Mouse (Mus musculus) MEL (cell line): ENCODE data around the gene Tdp1. TPM values are rescaled to one million over a fixed set of nuclear protein-coding genes. Genes with fewer than 3 reads are reported as not detected.

Experiments
- DNase-seq: peaks from one replicate; pipeline ENCODE4 v3.0.0; 2011; ENCODE audit warnings: low read depth, low spot score
- H3K27ac ChIP-seq: 2 replicates; pipeline ENCODE4 v1.5.1; 2012; ENCODE audit warnings: low read depth, mild to moderate bottlenecking, control low read depth, low read length, moderate library complexity; ENCODE audit not compliant: control insufficient read depth
- H3K27me3 ChIP-seq, 2 experiments: fragments of 150-350 bp in 1 of 2; sonication (generic) in 1 of 2; 2 replicates each; pipeline ENCODE4 v1.6.1; 2012; ENCODE audit warnings: low read length in 2 of 2, mild to moderate bottlenecking in 2 of 2, improper control_type of control experiment in 1 of 2, moderate library complexity in 1 of 2; ENCODE audit not compliant: insufficient read depth in 2 of 2, control insufficient read depth in 1 of 2
- H3K36me3 ChIP-seq, 2 experiments: 2 replicates each; pipeline ENCODE4 v1.6.1; 2012 to 2014; ENCODE audit warnings: low read length in 2 of 2, improper control_type of control experiment in 1 of 2, inconsistent platforms in 1 of 2, mild to moderate bottlenecking in 1 of 2; ENCODE audit not compliant: insufficient read depth in 2 of 2, control insufficient read depth in 1 of 2
- H3K4me1 ChIP-seq, 2 experiments: fragments of 150-350 bp in 1 of 2; sonication (generic) in 1 of 2; 2 replicates each; pipeline ENCODE4 v1.6.1; 2012; ENCODE audit warnings: low read length in 2 of 2, improper control_type of control experiment in 1 of 2, mild to moderate bottlenecking in 1 of 2; ENCODE audit not compliant: insufficient read depth in 2 of 2, control insufficient read depth in 1 of 2
- H3K4me3 ChIP-seq, 2 experiments: fragments of 150-350 bp in 1 of 2; sonication (generic) in 1 of 2; 2 replicates each; pipeline ENCODE4 v1.5.1; 2012; ENCODE audit warnings: low read depth in 2 of 2, low read length in 2 of 2, mild to moderate bottlenecking in 2 of 2, moderate library complexity in 2 of 2, control low read depth in 1 of 2, improper control_type of control experiment in 1 of 2; ENCODE audit not compliant: control insufficient read depth in 1 of 2, insufficient read depth in 1 of 2
- H3K79me2 ChIP-seq: 2 replicates; pipeline ENCODE4 v1.6.1; 2012; ENCODE audit warnings: mild to moderate bottlenecking, low read length, moderate library complexity; ENCODE audit not compliant: control insufficient read depth, poor library complexity, insufficient read depth
- H3K9ac ChIP-seq: 2 replicates; pipeline ENCODE4 v1.6.1; 2012; ENCODE audit warnings: low read depth, mild to moderate bottlenecking, control low read depth, low read length, moderate library complexity; ENCODE audit not compliant: control insufficient read depth, poor library complexity, severe bottlenecking
- H3K9me3 ChIP-seq: fragments of 150-350 bp; sonication (generic); replicated peaks from 2 replicates; pipeline ENCODE4 v1.6.1; 2012; ENCODE audit warnings: mild to moderate bottlenecking, low read length, improper control_type of control experiment, moderate library complexity; ENCODE audit not compliant: insufficient read depth
- CHD2 ChIP-seq: IDR thresholded peaks from 2 replicates; pipeline ENCODE4 v1.6.1; 2011; ENCODE audit warnings: low read length, improper control_type of control experiment
- CTCF ChIP-seq, 3 experiments: IDR thresholded peaks in 2 of 3; conservative IDR thresholded peaks in 1 of 3; 2 replicates each; pipeline ENCODE4 v1.5.1; 2011 to 2012; ENCODE audit warnings: low read length in 3 of 3, low read depth in 2 of 3, mild to moderate bottlenecking in 2 of 3, improper control_type of control experiment in 1 of 3, inconsistent platforms in 1 of 3, mixed read lengths in 1 of 3, moderate library complexity in 1 of 3; ENCODE audit not compliant: control insufficient read depth in 1 of 3, insufficient read depth in 1 of 3, poor library complexity in 1 of 3, severe bottlenecking in 1 of 3
- ELF1 ChIP-seq: IDR thresholded peaks from 2 replicates; pipeline ENCODE4 v1.6.1; 2014; ENCODE audit warnings: low read depth, mild to moderate bottlenecking, inconsistent platforms, low read length, improper control_type of control experiment, moderate library complexity
- EP300 ChIP-seq, 2 experiments: IDR thresholded peaks; 2 replicates each; pipeline ENCODE4 v1.6.1; 2011; ENCODE audit warnings: improper control_type of control experiment in 2 of 2, low read length in 2 of 2, low read depth in 1 of 2, mild to moderate bottlenecking in 1 of 2
- ETS1 ChIP-seq: IDR thresholded peaks from 2 replicates; pipeline ENCODE4 v1.6.1; 2012; ENCODE audit warnings: low read depth, mild to moderate bottlenecking, inconsistent platforms, low read length, improper control_type of control experiment, moderate library complexity
- GABPA ChIP-seq: IDR thresholded peaks from 2 replicates; pipeline ENCODE4 v1.6.1; 2012; ENCODE audit warnings: low read depth, mild to moderate bottlenecking, inconsistent platforms, low read length, improper control_type of control experiment, moderate library complexity
- GATA1 ChIP-seq: IDR thresholded peaks from 2 replicates; pipeline ENCODE4 v1.6.1; 2011; ENCODE audit warnings: low read depth, low read length, improper control_type of control experiment
- JUND ChIP-seq: IDR thresholded peaks from 2 replicates; pipeline ENCODE4 v1.6.1; 2011; ENCODE audit warnings: low read depth, mild to moderate bottlenecking, improper control_type of control experiment, low read length
- MAFK ChIP-seq: IDR thresholded peaks from 2 replicates; pipeline ENCODE4 v1.6.1; 2011; ENCODE audit warnings: low read depth, mild to moderate bottlenecking, low read length, improper control_type of control experiment, borderline replicate concordance
- MAX ChIP-seq: IDR thresholded peaks from 2 replicates; pipeline ENCODE4 v1.6.1; 2011; ENCODE audit warnings: low read length, improper control_type of control experiment
- MEF2A ChIP-seq: IDR thresholded peaks from 2 replicates; pipeline ENCODE4 v1.6.1; 2014; ENCODE audit warnings: low read depth, mild to moderate bottlenecking, inconsistent platforms, low read length, improper control_type of control experiment; ENCODE audit not compliant: poor library complexity, insufficient replicate concordance, severe bottlenecking; ENCODE audit errors: extremely low read depth
- MXI1 ChIP-seq: IDR thresholded peaks from 2 replicates; pipeline ENCODE4 v1.6.1; 2011; ENCODE audit warnings: mild to moderate bottlenecking, low read depth, low read length, improper control_type of control experiment
- MYB ChIP-seq: IDR thresholded peaks from 2 replicates; pipeline ENCODE4 v1.6.1; 2011; ENCODE audit warnings: mild to moderate bottlenecking, low read depth, low read length, improper control_type of control experiment
- NRF1 ChIP-seq: IDR thresholded peaks from 2 replicates; pipeline ENCODE4 v1.6.1; 2014; ENCODE audit warnings: low read depth, mild to moderate bottlenecking, inconsistent platforms, low read length, improper control_type of control experiment, moderate library complexity; ENCODE audit not compliant: poor library complexity, insufficient read depth, severe bottlenecking
- POLR2A ChIP-seq, 2 experiments: IDR thresholded peaks; 2 replicates each; pipeline ENCODE4 v1.6.1; 2011 to 2012; ENCODE audit warnings: low read length in 2 of 2, mild to moderate bottlenecking in 2 of 2, control low read depth in 1 of 2, improper control_type of control experiment in 1 of 2, low read depth in 1 of 2, moderate library complexity in 1 of 2; ENCODE audit not compliant: control insufficient read depth in 1 of 2, insufficient read depth in 1 of 2, poor library complexity in 1 of 2
- RAD21 ChIP-seq: IDR thresholded peaks from 2 replicates; pipeline ENCODE4 v1.6.1; 2011; ENCODE audit warnings: mild to moderate bottlenecking, low read depth, low read length, improper control_type of control experiment
- RCOR1 ChIP-seq: IDR thresholded peaks from 2 replicates; pipeline ENCODE4 v1.6.1; 2012; ENCODE audit warnings: low read depth, mild to moderate bottlenecking, inconsistent platforms, low read length, improper control_type of control experiment
- SIN3A ChIP-seq: IDR thresholded peaks from 2 replicates; pipeline ENCODE4 v1.6.1; 2012; ENCODE audit warnings: low read length, improper control_type of control experiment, inconsistent platforms
- SMC3 ChIP-seq: IDR thresholded peaks from 2 replicates; pipeline ENCODE4 v1.6.1; 2011; ENCODE audit warnings: low read depth, low read length, improper control_type of control experiment
- TBP ChIP-seq: IDR thresholded peaks from 2 replicates; pipeline ENCODE4 v1.8.0; 2011; ENCODE audit warnings: low read depth, low read length, improper control_type of control experiment
- TCF12 ChIP-seq: IDR thresholded peaks from 2 replicates; pipeline ENCODE4 v1.6.1; 2014; ENCODE audit warnings: low read depth, mild to moderate bottlenecking, inconsistent platforms, low read length, improper control_type of control experiment, moderate library complexity
- UBTF ChIP-seq: IDR thresholded peaks from 2 replicates; pipeline ENCODE4 v1.6.1; 2012; ENCODE audit warnings: low read depth, mild to moderate bottlenecking, inconsistent platforms, low read length, improper control_type of control experiment, moderate library complexity, borderline replicate concordance; ENCODE audit not compliant: insufficient read depth
- USF1 ChIP-seq: IDR thresholded peaks from 2 replicates; pipeline ENCODE4 v1.6.1; 2014; ENCODE audit warnings: low read depth, mild to moderate bottlenecking, inconsistent platforms, low read length, improper control_type of control experiment, moderate library complexity
- ZC3H11A ChIP-seq: IDR thresholded peaks from 2 replicates; pipeline ENCODE4 v1.6.1; 2012; ENCODE audit warnings: low read depth, mild to moderate bottlenecking, inconsistent platforms, low read length, improper control_type of control experiment
- ZKSCAN1 ChIP-seq: IDR thresholded peaks from 2 replicates; pipeline ENCODE4 v1.6.1; 2012; ENCODE audit warnings: low read depth, mild to moderate bottlenecking, inconsistent platforms, low read length, improper control_type of control experiment, moderate library complexity
- ZMIZ1 ChIP-seq: IDR thresholded peaks from 2 replicates; pipeline ENCODE4 v1.6.1; 2012; ENCODE audit warnings: low read depth, mild to moderate bottlenecking, inconsistent platforms, low read length, improper control_type of control experiment, moderate library complexity
- polyA plus RNA-seq, 2 experiments: library from polyadenylated mRNA; stranded (reverse) in 1 of 2; unstranded in 1 of 2; fragments of >175 nt in 1 of 2; fragments of >200 nt in 1 of 2; gene quantifications; 2 replicates each; pipeline versions ENCODE4 v1.2.1 to v1.2.4; 2012; ENCODE audit warnings: low replicate concordance in 2 of 2, low read depth in 1 of 2; ENCODE audit not compliant: insufficient read length in 2 of 2, insufficient read depth in 1 of 2, missing spikeins in 1 of 2
- total RNA-seq: library from RNA; depleted of rRNA; stranded (reverse); fragments of 300-350 nt; gene quantifications from 2 replicates; pipeline ENCODE4 v1.2.3, GENCODE M21; 2012

Tdp1 gene
- total and polyA plus RNA-seq, 3 experiments, result 33.2 to 142 (median 94.3) TPM

GRCm38 (mm10) chr12:99917800-99918427 lies 33.6 kb downstream of the Tdp1 start:
- TF ChIP-seq SMC3 (no peak), ZC3H11A (no peak), RCOR1 (no peak), SIN3A (no peak), ZMIZ1 (no peak), ELF1 (no peak), MAFK (no peak), JUND (no peak), GABPA (no peak), CHD2 (no peak), MAX (no peak), TCF12 (no peak), ZKSCAN1 (no peak), POLR2A (IDR thresholded peaks at IDR 0.05; ENCODE audit: control insufficient read depth in 1 of 2, insufficient read depth in 1 of 2, low read depth in 1 of 2, low read length in 2 of 2, poor library complexity in 1 of 2) (no peak), MXI1 (no peak), GATA1 (no peak), NRF1 (no peak), ETS1 (no peak), EP300 (IDR thresholded peaks at IDR 0.05; ENCODE audit: low read depth in 1 of 2, low read length in 2 of 2) (no peak)
- Histone ChIP-seq H3K27ac (no peak overlapping the region), H3K9ac (no peak overlapping the region), H3K4me3 (no peak overlapping the region), H3K9me3 (no peaks in the 10 kb centered on the region), H3K79me2 (no peaks in the 10 kb centered on the region), H3K36me3 (no peaks in the 10 kb centered on the region; a peak in 2 of 4 replicates), H3K27me3 (no peaks in the 10 kb centered on the region), H3K4me1 (no peaks in the 10 kb centered on the region)
- DNase-seq, result no peak

GRCm38 (mm10) chr12:99919636-99920035 lies 35.3 kb downstream of the Tdp1 start:
- H3K36me3 ChIP-seq, result peaks cover 0 to 2% of the 10 kb centered on the region in 2 experiments; a peak in 1 of 4 replicates
- H3K4me1 ChIP-seq, result no peaks in the 10 kb centered on the region
- no peaks in the 10 kb centered on the region for H3K9me3 ChIP-seq
- DNase-seq, result no peak
- H3K9ac ChIP-seq, result no peak overlapping the region
- H3K79me2 ChIP-seq, result no peaks in the 10 kb centered on the region
- H3K4me3 ChIP-seq, result no peak overlapping the region
- no peak overlapping the region for H3K27ac ChIP-seq
- no peaks in the 10 kb centered on the region for H3K27me3 ChIP-seq
- no peak for TF ChIP-seq ETS1
- no peak for TF ChIP-seq CTCF (IDR thresholded peaks at IDR 0.05 in 2 of 3, conservative IDR thresholded peaks at IDR 0.05 in 1 of 3; ENCODE audit: control insufficient read depth in 1 of 3, insufficient read depth in 1 of 3, low read depth in 2 of 3, low read length in 3 of 3, poor library complexity in 1 of 3, severe bottlenecking in 1 of 3)
- no peak for TF ChIP-seq MEF2A
- TF ChIP-seq TBP, result no peak
- no peak for TF ChIP-seq RAD21
- no peak for TF ChIP-seq UBTF
- TF ChIP-seq MAFK, result no peak
- no peak for TF ChIP-seq NRF1
- TF ChIP-seq USF1, result no peak
- TF ChIP-seq MYB, result no peak
- TF ChIP-seq, all 39 proteins: peak for 0
